Mouse (Mus musculus): ENCODE results near the gene Mpc1.
"Not testable (repeated sequence)": the region's sequence is repeated elsewhere in the genome, so short reads cannot be mapped to it uniquely, and the experiment has no call there.

The Mpc1 gene

DNA sequence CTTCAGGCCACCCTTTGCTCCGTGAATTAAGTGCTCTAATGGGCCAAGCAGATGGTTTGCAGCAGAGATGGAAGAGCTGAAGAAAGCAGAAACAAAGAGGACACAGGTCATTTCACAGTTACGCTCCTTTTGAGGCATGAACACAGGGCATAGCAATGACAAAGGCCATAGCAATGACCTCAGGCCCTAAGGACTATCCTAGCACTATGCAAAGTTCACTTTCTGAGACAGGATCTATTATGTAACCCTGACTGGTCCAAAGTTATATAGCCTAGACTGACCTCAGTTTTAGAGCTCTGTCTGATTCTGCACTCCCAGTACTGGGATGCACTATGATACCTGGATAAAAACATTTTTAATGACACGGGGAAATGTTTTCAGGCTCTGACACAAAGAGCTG is 4.3 kb upstream of the Mpc1 start:
- no peak for DNase-seq (ENCODE audit: low spot score)

DNA sequence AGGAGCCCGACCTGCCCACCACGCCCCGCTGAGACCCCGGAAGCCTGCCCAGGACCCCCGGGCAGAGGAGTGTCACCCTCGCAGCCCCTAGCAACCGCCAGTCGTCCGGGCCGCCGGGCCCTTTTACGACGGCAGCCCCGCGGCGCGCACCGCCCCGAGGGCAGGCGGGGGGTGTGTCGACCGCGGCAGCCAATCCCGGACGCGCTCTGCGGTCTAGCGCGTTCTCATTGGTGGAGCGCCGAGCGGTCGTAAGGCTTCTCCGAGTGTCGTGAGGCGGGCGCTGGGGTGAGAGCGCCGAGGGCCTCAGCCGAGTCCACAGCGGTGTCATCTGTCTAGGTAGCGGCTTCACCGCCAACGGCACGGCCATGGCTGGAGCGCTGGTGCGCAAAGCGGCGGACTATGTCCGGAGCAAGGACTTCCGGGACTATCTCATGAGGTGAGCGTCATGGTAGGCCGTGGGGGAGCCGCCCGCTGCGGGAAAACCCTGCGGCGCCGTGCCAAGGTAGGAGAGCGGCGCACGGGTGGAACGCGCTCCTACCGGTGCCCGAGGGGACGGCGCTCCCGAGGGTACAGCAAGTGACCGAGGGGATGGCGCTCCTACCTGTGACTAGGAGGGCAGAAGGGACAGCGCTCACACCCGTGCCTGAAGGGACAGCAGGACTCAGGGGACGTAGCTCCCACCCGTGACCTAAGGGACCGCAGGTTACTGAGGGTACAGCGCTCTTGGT is 986 bp downstream of the Mpc1 start:
- peak; percentile 94 for DNase-seq (ENCODE audit: low spot score)

DNA sequence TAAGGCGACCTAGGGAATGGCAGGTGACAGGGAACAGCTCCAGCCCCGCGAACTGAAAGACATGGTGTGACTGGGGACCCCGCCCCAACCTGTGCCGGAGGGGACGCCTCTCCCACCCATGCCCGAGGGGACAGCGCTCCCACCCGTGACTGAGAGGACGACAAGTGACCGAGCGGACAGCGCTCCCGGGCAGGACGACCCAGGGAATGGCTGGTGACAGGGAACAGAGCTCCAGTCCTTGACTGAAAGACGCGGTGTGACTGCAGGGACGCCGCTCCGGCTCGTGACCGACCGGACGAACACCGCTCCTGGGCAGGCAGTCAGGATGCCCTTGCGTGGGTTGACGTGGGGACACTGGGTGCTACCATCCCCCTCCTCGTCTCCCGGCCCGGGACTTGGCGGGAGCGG is 1.6 kb downstream of the Mpc1 start:
- DNase-seq (ENCODE audit: low spot score) = peak; percentile 8

- no peak for DNase-seq (ENCODE audit: low spot score)
These were observed 2.4 kb downstream of the Mpc1 start for GRCm38 (mm10) chr17:8285056-8285455.

GRCm38 (mm10) chr17:8286987-8287386 is 4.3 kb downstream of the Mpc1 start:
- no peak for DNase-seq (ENCODE audit: low spot score)

GRCm38 (mm10) chr17:8289993-8290679 is 7.4 kb downstream of the Mpc1 start:
- DNase-seq (ENCODE audit: low spot score) = no peak

GRCm38 (mm10) chr17:8290736-8291135 is 8.0 kb downstream of the Mpc1 start:
- DNase-seq (ENCODE audit: low spot score) = no peak

DNA sequence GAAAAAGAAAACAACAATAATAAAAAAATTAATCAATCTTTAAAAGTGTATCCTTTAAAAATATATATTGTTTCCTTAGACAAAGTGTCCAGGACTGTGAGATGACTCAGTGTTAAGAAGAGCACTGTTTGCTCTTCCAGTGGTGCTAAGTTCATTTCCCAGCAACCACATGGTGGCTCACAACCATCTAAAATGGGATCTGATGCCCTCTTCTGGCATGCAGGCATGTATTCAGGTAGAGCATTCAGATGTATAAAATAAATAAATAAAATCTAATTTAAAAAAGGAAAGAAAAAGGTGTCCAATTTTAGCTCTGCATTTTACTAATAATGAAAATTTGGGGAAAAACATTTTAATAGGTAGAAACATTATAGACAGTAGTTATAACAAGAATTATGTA is 13.1 kb downstream of the Mpc1 start:
- DNase-seq (ENCODE audit: low spot score) = no peak

DNA sequence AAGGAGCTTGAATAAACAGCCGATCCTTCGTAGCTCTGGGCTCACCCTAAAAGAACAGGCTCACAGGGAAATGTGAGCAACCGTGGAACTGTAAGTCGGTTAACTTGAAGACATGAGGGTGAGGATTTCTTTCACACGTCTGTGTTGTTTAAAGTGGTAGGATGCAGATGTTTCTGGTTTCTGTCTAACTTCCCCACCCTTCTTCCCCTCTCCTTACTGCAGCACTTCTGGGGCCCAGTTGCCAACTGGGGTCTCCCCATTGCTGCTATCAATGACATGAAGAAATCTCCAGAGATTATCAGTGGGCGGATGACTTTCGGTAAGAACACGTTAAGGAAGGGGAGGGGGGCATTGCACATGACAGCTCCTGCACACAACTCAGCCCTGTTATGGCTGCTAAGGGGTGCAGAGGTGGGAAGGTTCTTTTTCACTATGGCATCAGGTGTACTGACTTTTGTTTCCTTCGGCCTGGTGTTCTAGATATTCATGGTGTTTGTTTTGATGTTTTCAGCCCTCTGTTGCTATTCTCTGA is 13.7 kb downstream of the Mpc1 start:
- no peak for DNase-seq (ENCODE audit: low spot score)

GRCm38 (mm10) chr17:8297746-8298145 is 15.0 kb downstream of the Mpc1 start:
- no peak for DNase-seq (ENCODE audit: low spot score)

- DNase-seq (ENCODE audit: low spot score) = no peak
These were observed 15.6 kb downstream of the Mpc1 start for GRCm38 (mm10) chr17:8298281-8298680.

DNA sequence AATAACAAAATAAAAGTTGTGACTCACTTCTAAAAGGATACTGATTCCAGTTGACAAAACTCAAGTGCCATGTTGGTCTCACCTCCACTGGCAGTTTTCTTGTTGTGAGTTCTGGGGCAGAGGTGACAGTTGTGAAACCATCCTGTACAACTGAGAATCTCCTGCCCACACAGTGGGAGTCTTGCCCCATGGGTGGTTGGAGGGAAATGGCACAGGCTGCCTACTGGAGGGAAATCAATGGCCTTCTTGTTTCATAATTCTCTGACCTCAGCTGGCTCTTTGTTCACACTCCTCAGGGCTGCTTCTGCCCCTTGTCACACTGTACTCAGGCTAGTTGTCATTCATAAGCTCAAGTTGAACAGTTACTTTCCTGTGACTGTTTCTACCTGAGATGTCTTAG is 16.8 kb downstream of the Mpc1 start:
- DNase-seq (ENCODE audit: low spot score) = no peak

GRCm38 (mm10) chr17:8301515-8301914 is 18.8 kb downstream of the Mpc1 start:
- DNase-seq (ENCODE audit: low spot score) = no peak

DNA sequence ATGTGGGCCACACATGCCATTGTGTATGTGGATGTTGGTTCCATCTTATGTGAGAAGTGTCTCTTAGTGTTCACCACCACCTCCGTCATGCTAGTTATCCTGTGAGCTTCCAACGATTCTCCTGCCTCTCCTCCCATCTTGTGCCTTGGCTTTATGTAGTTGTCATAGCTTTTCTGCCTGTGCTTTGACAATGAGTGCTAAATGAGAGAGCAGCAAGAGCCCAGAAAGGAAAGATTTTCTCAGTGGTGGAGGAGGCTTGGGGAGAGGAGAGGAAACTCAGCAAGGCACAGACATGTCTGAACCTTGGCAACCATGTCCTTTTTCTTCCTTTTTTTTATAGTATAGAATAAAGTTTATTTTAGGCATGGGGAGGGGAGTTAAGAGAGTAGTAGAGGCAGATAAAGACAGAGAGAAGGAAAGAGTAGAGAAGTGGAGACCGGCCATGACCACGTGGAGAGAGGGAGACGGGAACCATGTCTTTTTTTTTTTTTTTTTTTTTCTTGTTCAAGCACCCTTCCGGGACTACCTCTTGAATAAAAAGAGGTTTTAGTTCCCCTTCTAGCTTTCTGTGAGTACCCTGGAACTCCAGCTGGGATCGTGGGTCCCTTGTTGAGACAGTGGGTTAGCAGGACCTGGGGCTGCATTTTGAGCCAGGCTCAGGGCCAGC is 20.2 kb downstream of the Mpc1 start:
- no peak for DNase-seq (ENCODE audit: low spot score)

- no peak for DNase-seq (ENCODE audit: low spot score)
These were observed 21.0 kb downstream of the Mpc1 start for GRCm38 (mm10) chr17:8303671-8304070.

DNA sequence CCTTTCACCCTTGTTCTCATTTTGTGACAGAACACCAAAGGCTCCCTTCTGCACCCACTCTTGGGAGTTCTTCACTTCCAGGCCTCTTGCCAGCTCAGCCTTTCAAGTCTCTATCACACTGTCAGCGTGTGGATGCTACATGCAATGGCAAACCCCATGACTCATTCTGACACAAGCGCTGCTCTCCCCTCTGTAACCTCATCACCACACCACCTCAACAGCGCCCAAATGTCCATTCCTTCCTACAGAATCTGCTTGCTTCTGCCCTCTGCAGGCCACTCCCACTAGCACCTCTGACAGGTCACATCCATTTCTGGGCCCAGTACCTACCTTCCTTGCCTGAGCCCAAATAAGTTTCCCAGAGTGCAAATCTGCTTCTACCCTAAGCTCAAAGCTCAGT is 23.1 kb downstream of the Mpc1 start:
- no peak for DNase-seq (ENCODE audit: low spot score)

GRCm38 (mm10) chr17:8310838-8311614 is 28.3 kb downstream of the Mpc1 start, which contains the start of gene Sft2d1:
Sft2d1 (plus strand) TSS chr17:8311102.
- DNase-seq (ENCODE audit: low spot score) = peak; percentile 92

- DNase-seq (ENCODE audit: low spot score) = no peak
These were observed 29.0 kb downstream of the Mpc1 start for GRCm38 (mm10) chr17:8311751-8312150.

- DNase-seq (ENCODE audit: low spot score) = no peak
These were observed 31.3 kb downstream of the Mpc1 start for GRCm38 (mm10) chr17:8313976-8314375.

DNA sequence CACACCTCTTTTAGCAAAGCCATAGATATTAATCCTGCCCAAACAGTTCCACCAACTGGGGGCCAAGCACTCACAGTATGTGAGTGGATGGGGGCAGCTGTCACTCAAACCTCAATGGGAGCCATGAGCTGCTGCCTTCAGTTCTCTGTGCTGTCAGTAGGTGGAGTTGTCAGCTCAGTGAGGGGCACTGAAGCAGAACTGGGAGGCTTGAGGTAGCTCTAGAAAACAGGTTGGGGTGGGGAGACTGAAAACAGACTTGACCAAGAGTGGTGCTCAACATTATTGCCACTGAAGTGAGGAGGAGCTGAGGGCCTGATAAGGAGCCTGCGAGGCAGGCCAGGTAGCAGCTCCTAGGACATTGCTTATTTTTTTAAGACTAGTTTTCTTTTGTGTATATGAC is 33.5 kb downstream of the Mpc1 start:
- no peak for DNase-seq (ENCODE audit: low spot score)

DNA sequence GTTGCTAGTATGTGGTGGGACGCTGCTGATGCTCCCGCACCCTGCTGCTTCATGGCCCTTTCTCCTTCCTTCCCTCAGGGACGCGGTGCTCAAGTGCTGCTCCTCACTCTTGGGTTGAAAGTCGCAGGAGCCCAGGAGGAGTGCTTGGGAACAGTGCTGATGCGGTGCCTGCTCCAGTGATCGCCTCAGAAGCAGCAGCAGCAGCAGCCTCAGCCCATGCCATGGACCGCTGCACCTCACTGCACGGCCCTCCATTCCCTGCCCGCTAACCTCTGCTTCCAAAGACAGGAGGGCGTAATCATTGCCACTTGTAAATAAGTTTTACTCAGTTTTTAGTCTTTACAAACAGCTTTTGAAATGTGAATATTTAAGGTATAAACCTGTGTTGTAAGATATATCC is 44.2 kb downstream of the Mpc1 start:
- not testable (repeated sequence) for DNase-seq (ENCODE audit: low spot score)

- no peak for DNase-seq (ENCODE audit: low spot score)
These were observed 45.9 kb downstream of the Mpc1 start for GRCm38 (mm10) chr17:8328511-8329174.

Measured in ovary, adult 18-20 months (tissue).